Mouse (Mus musculus) forebrain, embryonic 16.5 days (tissue): ENCODE measurements around the gene Dab2ip. TPM values are rescaled to one million over a fixed set of nuclear protein-coding genes. Genes with fewer than 3 reads are reported as not detected.

Experiments used
- ATAC-seq: fragments of 200-750 bp; cut with Nextera tagmentation; 2 replicates; pipeline ENCODE4 v1.8.0; 2017; ENCODE audit warnings: mild to moderate bottlenecking, moderate library complexity
- H3K27ac ChIP-seq: fragments of 300-500 bp; sonication (generic); 2 replicates; pipeline ENCODE4 v1.5.1; 2014; ENCODE audit warnings: low read length, control low read depth
- H3K27me3 ChIP-seq: fragments of 300-500 bp; sonication (generic); replicated peaks from 2 replicates; pipeline ENCODE4 v1.6.1; 2014; ENCODE audit warnings: low read length; ENCODE audit not compliant: control insufficient read depth, insufficient read depth
- H3K36me3 ChIP-seq: fragments of 300-500 bp; sonication (generic); 2 replicates; pipeline ENCODE4 v1.6.1; 2014; ENCODE audit not compliant: control insufficient read depth, insufficient read depth
- H3K4me1 ChIP-seq: fragments of 300-500 bp; sonication (generic); replicated peaks from 2 replicates; pipeline ENCODE4 v1.6.1; 2014; ENCODE audit warnings: low read length; ENCODE audit not compliant: control insufficient read depth, insufficient read depth
- H3K4me2 ChIP-seq: fragments of 300-500 bp; sonication (generic); 2 replicates; pipeline ENCODE4 v1.6.1; 2014; ENCODE audit warnings: mild to moderate bottlenecking, low read length, control low read depth
- H3K4me3 ChIP-seq: fragments of 300-500 bp; sonication (generic); replicated peaks from 2 replicates; pipeline ENCODE4 v1.5.1; 2014; ENCODE audit warnings: mild to moderate bottlenecking, low read length, control low read depth
- H3K9ac ChIP-seq: fragments of 300-500 bp; sonication (generic); replicated peaks from 2 replicates; pipeline ENCODE4 v1.6.1; 2014; ENCODE audit warnings: low read depth, low read length, control low read depth
- H3K9me3 ChIP-seq: fragments of 300-500 bp; sonication (generic); 2 replicates; pipeline ENCODE4 v1.6.1; 2016; ENCODE audit warnings: low read length; ENCODE audit not compliant: control insufficient read depth
- WGBS: fragments of 180-500 bp; shearing (Covaris S2); extraction: QIAGEN DNeasy Blood & Tissue Kit; methylation state at CpG from one replicate; pipeline ENCODE4 v1.1.7; 2014; 5-methylcytosine and 5-hydroxymethylcytosine counted together
- polyA plus RNA-seq: library from polyadenylated mRNA; unstranded; fragments of >200 nt; fragmentation: Nextera tagmentation; extraction: Ambion mirVana; gene quantifications from 2 replicates; pipeline ENCODE4 v1.2.1, GENCODE M21; 2015

Dab2ip gene
- polyA plus RNA-seq, 1 experiment from 2014 or later, result 42.8 TPM

DNA sequence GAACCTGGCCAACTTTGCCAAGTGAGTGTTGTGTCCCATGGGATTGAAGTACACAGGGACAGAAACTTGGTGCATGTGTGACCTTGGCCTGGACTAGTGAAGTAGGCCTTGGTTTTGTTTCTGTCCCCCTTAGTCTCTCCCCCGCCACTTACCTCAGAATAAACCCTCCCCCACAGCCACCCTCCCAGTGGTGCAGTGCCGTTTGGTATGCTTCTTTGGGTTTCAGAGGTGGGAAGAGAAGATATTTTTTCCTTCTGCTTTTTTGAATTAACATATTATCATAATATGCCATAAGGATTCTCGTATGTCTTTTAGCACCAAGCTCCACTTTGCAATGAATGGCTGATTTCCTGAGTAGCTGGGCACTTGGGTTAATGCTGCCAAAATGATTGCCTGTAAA is 157.4 kb downstream of the Dab2ip start:
- Histone ChIP-seq H3K9ac (no peak overlapping the region), H3K9me3 (no peaks in the 10 kb centered on the region), H3K4me2 (no peak overlapping the region), H3K27ac (no peak overlapping the region), H3K4me3 (no peak overlapping the region), H3K36me3 (peaks cover 8% of the 10 kb centered on the region), H3K4me1 (peaks cover 9% of the 10 kb centered on the region; the same call in 1 of the 2 replicates), H3K27me3 (no peaks in the 10 kb centered on the region)
- 72% methylated on average over 3 of the region's 3 CpGs for WGBS
- no peak for ATAC-seq

DNA sequence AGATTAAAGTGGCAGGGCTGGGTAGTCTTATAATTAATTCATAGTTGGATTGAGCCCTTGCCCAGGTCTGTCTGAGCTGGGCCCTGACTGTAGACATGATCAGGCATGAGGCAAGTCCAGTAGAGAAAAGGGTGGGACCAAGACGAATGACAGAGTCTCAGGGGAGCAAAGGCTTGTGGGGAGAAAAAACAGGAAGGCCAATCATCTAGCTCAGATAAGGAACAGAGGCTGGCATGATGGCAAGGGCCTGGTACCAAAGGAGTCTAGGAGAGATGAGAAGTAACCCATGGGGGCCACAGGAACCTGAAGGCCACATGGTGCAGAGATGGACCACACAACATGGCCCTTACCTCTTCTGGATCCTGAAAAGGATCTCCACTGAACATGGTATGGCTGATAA is 158.1 kb downstream of the Dab2ip start:
- H3K4me3 ChIP-seq, result no peak overlapping the region
- WGBS, result 83% methylated on average over 1 of the region's 1 CpGs
- no peak overlapping the region for H3K9ac ChIP-seq
- ATAC-seq, result no peak
- H3K9me3 ChIP-seq, result no peaks in the 10 kb centered on the region
- H3K4me2 ChIP-seq, result no peak overlapping the region
- peaks cover 9% of the 10 kb centered on the region; the same call in 1 of the 2 replicates for H3K4me1 ChIP-seq
- H3K36me3 ChIP-seq, result peaks cover 8% of the 10 kb centered on the region
- H3K27me3 ChIP-seq, result no peaks in the 10 kb centered on the region
- no peak overlapping the region for H3K27ac ChIP-seq

DNA sequence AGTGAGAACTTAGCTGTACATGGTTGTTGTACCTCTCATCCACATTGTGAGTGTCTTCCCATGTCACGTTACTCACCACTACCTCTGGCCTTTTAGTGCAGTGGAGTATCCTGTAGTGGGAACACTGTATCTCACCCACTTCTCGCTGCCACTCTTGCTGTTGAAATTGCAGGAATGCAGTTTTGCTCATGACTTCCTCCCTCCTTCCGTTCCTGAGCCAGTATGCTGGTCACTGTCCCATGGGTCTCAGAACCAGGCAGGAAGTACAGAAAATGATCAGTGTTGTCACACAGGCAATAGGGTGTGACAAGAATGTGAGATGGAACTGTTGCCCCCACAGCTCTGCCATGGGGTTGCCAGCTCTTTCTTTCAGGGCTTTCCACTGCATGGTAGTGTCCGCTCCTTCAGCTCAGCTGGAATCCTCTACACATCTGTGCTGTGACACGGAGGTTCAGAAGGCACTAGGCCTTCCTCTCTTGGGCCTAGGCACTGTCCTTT is 160.0 kb downstream of the Dab2ip start:
- no peak overlapping the region for H3K4me2 ChIP-seq
- H3K4me3 ChIP-seq, result no peak overlapping the region
- H3K27ac ChIP-seq, result no peak overlapping the region
- WGBS, result 84% methylated on average over 5 of the region's 5 CpGs
- H3K4me1 ChIP-seq, result peaks cover 9% of the 10 kb centered on the region; the same call in 1 of the 2 replicates
- no peak overlapping the region for H3K9ac ChIP-seq
- no peaks in the 10 kb centered on the region for H3K27me3 ChIP-seq
- H3K36me3 ChIP-seq, result peaks cover 12% of the 10 kb centered on the region
- no peaks in the 10 kb centered on the region for H3K9me3 ChIP-seq
- ATAC-seq, result no peak

DNA sequence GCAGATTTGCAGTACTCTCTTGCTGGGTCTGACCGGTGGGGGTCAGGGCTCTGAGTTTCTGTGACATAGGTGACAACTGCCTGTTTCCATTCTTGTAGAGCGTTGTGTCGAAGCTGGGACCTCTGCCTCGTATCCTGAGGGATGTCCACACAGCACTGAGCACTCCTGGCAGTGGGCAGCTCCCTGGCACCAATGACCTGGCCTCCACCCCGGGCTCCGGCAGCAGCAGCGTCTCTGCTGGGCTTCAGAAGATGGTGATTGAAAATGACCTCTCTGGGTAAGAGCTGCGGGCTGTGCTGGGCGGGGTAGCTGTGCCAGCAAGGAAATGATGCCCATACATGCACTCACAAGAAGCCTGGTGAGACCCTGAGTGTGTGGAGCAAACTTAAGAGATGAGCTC is 160.6 kb downstream of the Dab2ip start:
- no peak overlapping the region for H3K9ac ChIP-seq
- H3K4me2 ChIP-seq, result no peak overlapping the region
- no peak overlapping the region for H3K4me3 ChIP-seq
- H3K36me3 ChIP-seq, result peaks cover 14% of the 10 kb centered on the region
- ATAC-seq, result no peak
- 96% methylated on average over 9 of the region's 9 CpGs for WGBS
- H3K27ac ChIP-seq, result no peak overlapping the region
- no peaks in the 10 kb centered on the region for H3K27me3 ChIP-seq
- peaks cover 12% of the 10 kb centered on the region for H3K4me1 ChIP-seq
- no peaks in the 10 kb centered on the region for H3K9me3 ChIP-seq

DNA sequence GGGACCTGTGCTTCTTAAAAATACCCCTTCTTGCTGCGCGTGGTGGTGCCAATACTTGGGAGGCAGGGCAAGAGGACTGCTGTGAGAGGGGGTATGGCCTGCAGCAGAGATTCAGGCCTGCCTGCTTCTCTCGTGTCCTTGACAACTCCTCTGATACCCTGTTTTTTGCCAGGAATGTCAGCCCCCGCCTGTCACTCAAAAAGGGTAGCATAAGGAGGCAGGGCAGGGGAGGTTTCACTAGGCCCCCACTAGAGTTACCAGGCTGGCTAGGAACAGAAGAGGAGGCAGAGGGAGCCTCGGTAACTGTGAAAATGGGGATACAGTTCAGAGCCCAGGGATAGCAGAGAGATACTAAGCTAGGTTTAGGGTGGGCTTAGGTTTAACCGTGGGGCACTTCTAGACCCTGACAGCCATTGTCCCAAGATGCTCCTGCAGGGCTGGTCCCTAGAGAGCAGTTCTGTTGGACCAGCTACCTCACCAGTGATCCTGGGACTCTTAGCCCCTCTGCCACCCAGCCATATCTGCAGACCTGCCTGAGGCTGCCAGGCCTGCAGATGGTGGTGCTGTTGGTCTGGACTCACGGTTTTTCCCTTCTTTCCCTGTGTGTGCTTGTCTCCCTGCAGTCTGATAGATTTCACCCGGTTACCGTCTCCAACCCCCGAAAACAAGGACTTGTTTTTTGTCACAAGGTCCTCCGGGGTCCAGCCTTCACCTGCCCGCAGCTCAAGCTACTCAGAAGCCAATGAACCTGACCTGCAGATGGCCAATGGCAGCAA is 161.4 kb downstream of the Dab2ip start:
- peaks cover 12% of the 10 kb centered on the region for H3K4me1 ChIP-seq
- no peak overlapping the region for H3K4me3 ChIP-seq
- H3K9me3 ChIP-seq, result no peaks in the 10 kb centered on the region
- peaks cover 17% of the 10 kb centered on the region for H3K36me3 ChIP-seq
- H3K27me3 ChIP-seq, result no peaks in the 10 kb centered on the region
- H3K27ac ChIP-seq, result no peak overlapping the region
- ATAC-seq, result no peak
- H3K4me2 ChIP-seq, result no peak overlapping the region
- no peak overlapping the region for H3K9ac ChIP-seq
- WGBS, result 85% methylated on average over 12 of the region's 12 CpGs

DNA sequence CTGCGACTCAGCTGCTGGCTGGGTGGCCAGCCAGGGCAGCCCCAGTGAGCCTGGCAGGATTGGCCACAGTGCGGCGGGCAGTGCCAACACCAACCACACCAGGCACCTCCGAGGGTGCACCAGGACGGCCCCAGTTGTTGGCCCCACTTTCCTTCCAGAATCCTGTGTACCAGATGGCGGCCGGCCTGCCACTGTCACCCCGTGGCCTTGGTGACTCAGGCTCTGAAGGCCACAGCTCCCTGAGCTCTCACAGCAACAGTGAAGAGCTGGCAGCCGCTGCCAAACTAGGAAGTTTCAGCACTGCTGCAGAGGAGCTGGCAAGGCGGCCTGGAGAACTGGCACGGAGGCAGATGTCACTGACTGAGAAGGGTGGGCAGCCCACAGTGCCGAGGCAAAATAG is 162.0 kb downstream of the Dab2ip start:
- no peak overlapping the region for H3K9ac ChIP-seq
- 87% methylated on average over 12 of the region's 12 CpGs for WGBS
- no peak overlapping the region for H3K4me3 ChIP-seq
- peaks cover 5% of the 10 kb centered on the region; the same call in 1 of the 2 replicates for H3K4me1 ChIP-seq
- H3K9me3 ChIP-seq, result no peaks in the 10 kb centered on the region
- peaks cover 17% of the 10 kb centered on the region for H3K36me3 ChIP-seq
- H3K27ac ChIP-seq, result no peak overlapping the region
- H3K4me2 ChIP-seq, result no peak overlapping the region
- no peaks in the 10 kb centered on the region for H3K27me3 ChIP-seq
- ATAC-seq, result no peak

DNA sequence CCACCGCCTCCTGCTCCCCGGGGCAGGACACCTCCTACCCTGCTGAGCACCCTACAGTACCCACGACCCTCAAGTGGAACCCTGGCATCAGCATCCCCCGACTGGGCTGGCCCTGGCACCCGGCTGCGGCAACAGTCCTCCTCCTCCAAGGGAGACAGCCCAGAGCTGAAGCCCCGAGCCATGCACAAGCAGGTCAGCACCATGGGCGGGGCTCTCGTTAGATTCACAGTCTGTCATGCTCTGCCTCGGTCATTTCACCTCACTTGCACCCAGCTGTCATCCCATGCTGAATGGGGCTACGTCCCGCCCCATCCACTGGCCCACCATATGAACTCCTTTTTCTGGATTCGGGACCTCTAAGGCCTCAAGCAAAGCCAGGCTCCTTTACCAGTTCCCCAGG is 162.5 kb downstream of the Dab2ip start:
- no peak overlapping the region for H3K4me3 ChIP-seq
- H3K9ac ChIP-seq, result no peak overlapping the region
- H3K4me2 ChIP-seq, result no peak overlapping the region
- no peak overlapping the region for H3K27ac ChIP-seq
- H3K27me3 ChIP-seq, result no peaks in the 10 kb centered on the region
- H3K36me3 ChIP-seq, result peaks cover 17% of the 10 kb centered on the region
- peak; percentile 7; the same call in 1 of the 2 replicates for ATAC-seq
- 89% methylated on average over 13 of the region's 13 CpGs for WGBS
- H3K9me3 ChIP-seq, result no peaks in the 10 kb centered on the region
- peaks cover 5% of the 10 kb centered on the region; the same call in 1 of the 2 replicates for H3K4me1 ChIP-seq

DNA sequence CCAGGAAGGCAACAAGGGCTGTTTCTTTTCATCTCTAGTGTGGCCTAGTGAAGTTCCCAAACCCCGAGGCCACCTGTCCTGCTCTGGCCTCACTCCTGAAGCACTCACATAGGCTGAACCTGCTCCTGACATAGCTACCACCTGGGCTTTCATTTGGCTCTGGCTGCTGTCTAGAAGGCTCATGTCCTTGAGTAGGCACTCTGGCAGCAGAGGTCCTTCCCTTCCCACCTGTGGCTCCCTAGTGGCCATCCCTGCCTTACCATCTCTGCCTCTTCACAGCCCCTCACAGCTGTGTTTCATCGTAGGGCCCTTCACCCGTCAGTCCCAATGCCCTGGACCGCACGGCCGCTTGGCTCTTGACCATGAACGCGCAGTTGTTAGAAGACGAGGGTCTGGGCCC is 162.9 kb downstream of the Dab2ip start:
- no peak overlapping the region for H3K4me2 ChIP-seq
- no peaks in the 10 kb centered on the region for H3K27me3 ChIP-seq
- no peak for ATAC-seq
- H3K9me3 ChIP-seq, result no peaks in the 10 kb centered on the region
- no peak overlapping the region for H3K27ac ChIP-seq
- H3K36me3 ChIP-seq, result peaks cover 17% of the 10 kb centered on the region
- H3K4me1 ChIP-seq, result peaks cover 5% of the 10 kb centered on the region; the same call in 1 of the 2 replicates
- WGBS, result 92% methylated on average over 9 of the region's 9 CpGs
- H3K4me3 ChIP-seq, result no peak overlapping the region
- no peak overlapping the region for H3K9ac ChIP-seq

DNA sequence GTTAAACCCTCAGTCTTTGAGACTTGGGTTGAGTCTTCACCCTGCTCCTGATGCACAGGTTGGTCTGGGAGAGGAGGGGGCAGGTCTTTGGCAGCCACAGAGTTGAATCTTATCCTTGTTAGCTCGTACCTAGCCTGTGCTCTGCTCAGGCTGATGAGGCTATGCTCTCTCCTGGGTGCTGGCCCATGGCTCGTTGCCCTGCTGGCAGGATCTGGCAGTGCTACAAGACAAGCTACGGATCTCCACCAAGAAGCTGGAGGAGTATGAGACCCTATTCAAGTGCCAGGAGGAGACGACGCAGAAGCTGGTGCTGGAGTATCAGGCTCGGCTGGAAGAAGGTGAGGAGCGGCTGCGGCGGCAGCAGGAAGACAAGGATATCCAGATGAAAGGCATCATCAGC is 164.8 kb downstream of the Dab2ip start:
- Histone ChIP-seq H3K4me2 (no peak overlapping the region), H3K4me1 (peaks cover 5% of the 10 kb centered on the region; the same call in 1 of the 2 replicates), H3K27ac (no peak overlapping the region), H3K9ac (no peak overlapping the region), H3K9me3 (no peaks in the 10 kb centered on the region), H3K36me3 (peaks cover 21% of the 10 kb centered on the region), H3K27me3 (no peaks in the 10 kb centered on the region), H3K4me3 (no peak overlapping the region)
- WGBS, result 88% methylated on average over 9 of the region's 9 CpGs
- no peak for ATAC-seq
